Mouse (Mus musculus) bone marrow macrophage, adult 2 months (primary cell): ENCODE results near the gene Zfp385a.

Source experiments
- CTCF ChIP-seq: IDR thresholded peaks from 2 replicates; pipeline ENCODE4 v1.5.1; 2012; ENCODE audit warnings: low read depth, mild to moderate bottlenecking, low read length, moderate library complexity
- POLR2A ChIP-seq: IDR thresholded peaks from 2 replicates; pipeline ENCODE4 v1.6.1; 2012; ENCODE audit warnings: mild to moderate bottlenecking, low read depth, low read length, borderline replicate concordance

GRCm38 (mm10) chr15:103279750-103280149, 60.1 kb downstream of the Zfp385a start:
- peak; percentile 47; the same call in 1 of the 2 replicates for TF ChIP-seq CTCF
- TF ChIP-seq POLR2A = no peak
